Mouse (Mus musculus): ENCODE results near the gene Fancc. TPM values are rescaled to one million over a fixed set of nuclear protein-coding genes. Genes with fewer than 3 reads are reported as not detected.
"Not testable (repeated sequence)": the region's sequence is repeated elsewhere in the genome, so short reads cannot be mapped to it uniquely, and the experiment has no call there.

Gene Fancc
- total and polyA plus RNA-seq, 2 experiments from 2014 or later: 8.0 to 12.2 TPM

GRCm38 (mm10) chr13:63356558-63356957, 140.5 kb downstream of the Fancc start:
- H3K4me2 ChIP-seq (ENCODE audit: low read depth): no peak overlapping the region
- WGBS: 32% methylated on average over 3 of the region's 3 CpGs
- H3K9me3 ChIP-seq (ENCODE audit: low read length): no peaks in the 10 kb centered on the region
- H3K4me3 ChIP-seq (ENCODE audit: low read depth, low read length): no peak overlapping the region
- H3K36me3 ChIP-seq (ENCODE audit: insufficient read depth): no peaks in the 10 kb centered on the region
- TF ChIP-seq CTCF (IDR thresholded peaks at IDR 0.05; ENCODE audit: low read depth): peak; percentile 87
- H3K9ac ChIP-seq: no peak overlapping the region
- no peaks in the 10 kb centered on the region for H3K4me1 ChIP-seq (ENCODE audit: insufficient read depth)
- no peaks in the 10 kb centered on the region for H3K27me3 ChIP-seq (ENCODE audit: insufficient read depth, low read length)
- ATAC-seq (no peak), DNase-seq (peak; percentile 81)
- no peak overlapping the region for H3K27ac ChIP-seq (ENCODE audit: low read depth, low read length)

- no peaks in the 10 kb centered on the region for H3K27me3 ChIP-seq (ENCODE audit: insufficient read depth, low read length)
- H3K9me3 ChIP-seq (ENCODE audit: low read length): no peaks in the 10 kb centered on the region
- no peaks in the 10 kb centered on the region for H3K36me3 ChIP-seq (ENCODE audit: insufficient read depth)
- no peak overlapping the region for H3K9ac ChIP-seq
- H3K4me2 ChIP-seq (ENCODE audit: low read depth): no peak overlapping the region
- no peak for DNase-seq
- WGBS: 100% methylated on average over 4 of the region's 4 CpGs
- H3K4me1 ChIP-seq (ENCODE audit: insufficient read depth): no peaks in the 10 kb centered on the region
- no peak for TF ChIP-seq CTCF (IDR thresholded peaks at IDR 0.05; ENCODE audit: low read depth)
- ATAC-seq: no peak
- H3K4me3 ChIP-seq (ENCODE audit: low read depth, low read length): no peak overlapping the region
- no peak overlapping the region for H3K27ac ChIP-seq (ENCODE audit: low read depth, low read length)
These were observed 141.0 kb downstream of the Fancc start for GRCm38 (mm10) chr13:63356101-63356500.

- H3K4me3 ChIP-seq (ENCODE audit: low read depth, low read length); H3K27me3 ChIP-seq (ENCODE audit: insufficient read depth, low read length); H3K4me2 ChIP-seq (ENCODE audit: low read depth); H3K4me1 ChIP-seq (ENCODE audit: insufficient read depth); H3K27ac ChIP-seq (ENCODE audit: low read depth, low read length); H3K36me3 ChIP-seq (ENCODE audit: insufficient read depth); ATAC-seq; H3K9ac ChIP-seq; H3K9me3 ChIP-seq (ENCODE audit: low read length); DNase-seq: not testable (repeated sequence)
- WGBS: 77% methylated on average over 4 of the region's 4 CpGs
These were observed 143.8 kb downstream of the Fancc start for GRCm38 (mm10) chr13:63353312-63353711.

GRCm38 (mm10) chr13:63350076-63350475, 147.0 kb downstream of the Fancc start:
- H3K4me2 ChIP-seq (ENCODE audit: low read depth): no peak overlapping the region
- DNase-seq (no peak), ATAC-seq (no peak)
- no peak for TF ChIP-seq CTCF (IDR thresholded peaks at IDR 0.05; ENCODE audit: low read depth)
- whole genome bisulfite sequencing: 92% methylated on average over 4 of the region's 4 CpGs
- H3K27me3 ChIP-seq (ENCODE audit: insufficient read depth, low read length): no peaks in the 10 kb centered on the region
- no peaks in the 10 kb centered on the region for H3K4me1 ChIP-seq (ENCODE audit: insufficient read depth)
- H3K27ac ChIP-seq (ENCODE audit: low read depth, low read length): no peak overlapping the region
- H3K4me3 ChIP-seq (ENCODE audit: low read depth, low read length): no peak overlapping the region
- H3K9me3 ChIP-seq (ENCODE audit: low read length): no peaks in the 10 kb centered on the region
- H3K9ac ChIP-seq: no peak overlapping the region
- no peaks in the 10 kb centered on the region for H3K36me3 ChIP-seq (ENCODE audit: insufficient read depth)

- no peaks in the 10 kb centered on the region for H3K9me3 ChIP-seq (ENCODE audit: low read length)
- H3K4me2 ChIP-seq (ENCODE audit: low read depth): no peak overlapping the region
- H3K36me3 ChIP-seq (ENCODE audit: insufficient read depth): no peaks in the 10 kb centered on the region
- H3K27ac ChIP-seq (ENCODE audit: low read depth, low read length): no peak overlapping the region
- no peaks in the 10 kb centered on the region for H3K4me1 ChIP-seq (ENCODE audit: insufficient read depth)
- H3K27me3 ChIP-seq (ENCODE audit: insufficient read depth, low read length): no peaks in the 10 kb centered on the region
- H3K4me3 ChIP-seq (ENCODE audit: low read depth, low read length): no peak overlapping the region
- TF ChIP-seq CTCF (IDR thresholded peaks at IDR 0.05; ENCODE audit: low read depth): no peak
- DNase-seq (no peak), ATAC-seq (no peak)
- WGBS: 87% methylated on average over 2 of the region's 2 CpGs
- H3K9ac ChIP-seq: no peak overlapping the region
These were observed 149.4 kb downstream of the Fancc start for GRCm38 (mm10) chr13:63347639-63348038.

GRCm38 (mm10) chr13:63345476-63346225, 151.4 kb downstream of the Fancc start:
- 74% methylated on average over 5 of the region's 5 CpGs for WGBS

GRCm38 (mm10) chr13:63344481-63344880, 152.6 kb downstream of the Fancc start:
- Histone ChIP-seq H3K9me3 (ENCODE audit: low read length) (no peaks in the 10 kb centered on the region), H3K36me3 (ENCODE audit: insufficient read depth) (no peaks in the 10 kb centered on the region), H3K4me3 (ENCODE audit: low read depth, low read length) (no peak overlapping the region), H3K27ac (ENCODE audit: low read depth, low read length) (no peak overlapping the region), H3K27me3 (ENCODE audit: insufficient read depth, low read length) (no peaks in the 10 kb centered on the region), H3K9ac (no peak overlapping the region), H3K4me2 (ENCODE audit: low read depth) (no peak overlapping the region), H3K4me1 (ENCODE audit: insufficient read depth) (no peaks in the 10 kb centered on the region)
- WGBS: 97% methylated on average over 3 of the region's 3 CpGs
- no peak for ATAC-seq
- no peak for TF ChIP-seq CTCF (IDR thresholded peaks at IDR 0.05; ENCODE audit: low read depth)
- no peak for DNase-seq

More at GRCm38 (mm10) chr13:63345476-63346225, 151.4 kb downstream of the Fancc start:
- no peak for DNase-seq
- no peak overlapping the region for H3K27ac ChIP-seq (ENCODE audit: low read depth, low read length)
- no peaks in the 10 kb centered on the region for H3K36me3 ChIP-seq (ENCODE audit: insufficient read depth)
- no peaks in the 10 kb centered on the region for H3K4me1 ChIP-seq (ENCODE audit: insufficient read depth)
- H3K9me3 ChIP-seq (ENCODE audit: low read length): no peaks in the 10 kb centered on the region
- H3K27me3 ChIP-seq (ENCODE audit: insufficient read depth, low read length): no peaks in the 10 kb centered on the region
- H3K4me2 ChIP-seq (ENCODE audit: low read depth): no peak overlapping the region
- TF ChIP-seq CTCF (IDR thresholded peaks at IDR 0.05; ENCODE audit: low read depth): no peak
- no peak overlapping the region for H3K9ac ChIP-seq
- H3K4me3 ChIP-seq (ENCODE audit: low read depth, low read length): no peak overlapping the region
- ATAC-seq: no peak
